Mouse (Mus musculus) G1E (cell line): Measurements from ENCODE around the gene Stxbp3. TPM values are rescaled to one million over a fixed set of nuclear protein-coding genes. Genes with fewer than 3 reads are reported as not detected.

Experiments
- ATAC-seq: 2 replicates; pipeline ENCODE4 v1.8.0; 2016; ENCODE audit warnings: mild to moderate bottlenecking; ENCODE audit not compliant: insufficient number of reproducible peaks, poor library complexity, low FRiP score, severe bottlenecking; ENCODE audit errors: extremely low read depth
- DNase-seq: peaks from one replicate; pipeline ENCODE4 v3.0.0; 2012; ENCODE audit warnings: low spot score
- H3K27me3 ChIP-seq: 2 replicates; pipeline ENCODE4 v1.6.1; 2012; ENCODE audit warnings: mild to moderate bottlenecking, low read length, inconsistent platforms; ENCODE audit not compliant: insufficient read depth
- H3K36me3 ChIP-seq: replicated peaks from 2 replicates; pipeline ENCODE3; 2012; ENCODE audit warnings: mild to moderate bottlenecking, inconsistent platforms
- H3K4me1 ChIP-seq: 2 replicates; pipeline ENCODE4 v1.6.1; 2012; ENCODE audit warnings: low read depth, low read length, inconsistent platforms, mixed read lengths; ENCODE audit not compliant: insufficient read depth
- H3K4me3 ChIP-seq: 2 replicates; pipeline ENCODE4 v1.5.1; 2012; ENCODE audit warnings: low read depth, mild to moderate bottlenecking, inconsistent platforms, low read length, moderate library complexity, mixed read lengths
- H3K9me3 ChIP-seq: replicated peaks from 2 replicates; pipeline ENCODE4 v1.6.1; 2012; ENCODE audit warnings: inconsistent platforms
- CTCF ChIP-seq: IDR thresholded peaks from 2 replicates; pipeline ENCODE4 v1.5.1; 2012; ENCODE audit warnings: low read depth, low read length, inconsistent platforms, mixed read lengths
- GATA1 ChIP-seq: IDR thresholded peaks from 2 replicates; pipeline ENCODE4 v1.6.1; 2012; ENCODE audit warnings: borderline replicate concordance, low read length, inconsistent platforms, mixed read lengths
- GATA2 ChIP-seq: IDR thresholded peaks from 2 replicates; pipeline ENCODE4 v1.6.1; 2012; ENCODE audit warnings: low read depth, low read length, inconsistent platforms, borderline replicate concordance
- POLR2AphosphoS5 ChIP-seq: IDR thresholded peaks from 2 replicates; pipeline ENCODE4 v1.6.1; 2012; ENCODE audit warnings: low read depth, low read length, inconsistent platforms; ENCODE audit not compliant: insufficient replicate concordance
- TAL1 ChIP-seq: conservative IDR thresholded peaks from 2 replicates; pipeline ENCODE4 v1.6.1; 2012; ENCODE audit warnings: low read depth, low read length, inconsistent platforms, mixed read lengths
- polyA plus RNA-seq: library from polyadenylated mRNA; stranded (reverse); fragments of >175 nt; gene quantifications from 2 replicates; pipeline ENCODE4 v1.2.3, GENCODE M21; 2012
- total RNA-seq, 2 experiments: library from RNA; stranded (forward) in 1 of 2; stranded (reverse) in 1 of 2; fragments of 200-1000 nt in 1 of 2; fragments of >200 nt in 1 of 2; fragmentation: Nextera tagmentation in 1 of 2; gene quantifications; 2 replicates each; pipeline ENCODE4 v1.2.3; 2014 to 2017

Stxbp3 gene
- total and polyA plus RNA-seq, 3 experiments, result 9.4 to 35.6 (median 27.9) TPM

- TF ChIP-seq TAL1, result no peak
- no peak for TF ChIP-seq GATA2
- no peak for TF ChIP-seq POLR2AphosphoS5
- no peak for TF ChIP-seq CTCF
- no peak for TF ChIP-seq GATA1
- no peak overlapping the region for H3K4me3 ChIP-seq
- DNase-seq (no peak), ATAC-seq (no peak)
- H3K9me3 ChIP-seq, result no peaks in the 10 kb centered on the region
- no peaks in the 10 kb centered on the region for H3K4me1 ChIP-seq
- peaks cover 51% of the 10 kb centered on the region for H3K36me3 ChIP-seq
- no peaks in the 10 kb centered on the region for H3K27me3 ChIP-seq
These were observed 24.7 kb downstream of the Stxbp3 start for GRCm38 (mm10) chr3:108815631-108816030.

GRCm38 (mm10) chr3:108810747-108811263, 29.5 kb downstream of the Stxbp3 start:
- Histone ChIP-seq H3K4me1 (no peaks in the 10 kb centered on the region), H3K36me3 (peaks cover 45% of the 10 kb centered on the region), H3K9me3 (no peaks in the 10 kb centered on the region), H3K4me3 (no peak overlapping the region), H3K27me3 (no peaks in the 10 kb centered on the region)
- ATAC-seq (no peak), DNase-seq (no peak)
- no peak for TF ChIP-seq GATA2
- TF ChIP-seq POLR2AphosphoS5, result no peak
- TF ChIP-seq TAL1, result no peak
- TF ChIP-seq GATA1, result no peak
- TF ChIP-seq CTCF, result no peak

GRCm38 (mm10) chr3:108805622-108806021, 34.7 kb downstream of the Stxbp3 start:
- no peaks in the 10 kb centered on the region for H3K9me3 ChIP-seq
- H3K4me3 ChIP-seq, result no peak overlapping the region
- peaks cover 63% of the 10 kb centered on the region for H3K36me3 ChIP-seq
- H3K27me3 ChIP-seq, result no peaks in the 10 kb centered on the region
- ATAC-seq, result no peak
- TF ChIP-seq GATA1, result no peak
- no peak for TF ChIP-seq POLR2AphosphoS5
- no peak for TF ChIP-seq GATA2
- TF ChIP-seq TAL1, result no peak
- no peak for TF ChIP-seq CTCF
- H3K4me1 ChIP-seq, result no peaks in the 10 kb centered on the region
- DNase-seq, result no peak

- Histone ChIP-seq H3K27me3 (no peaks in the 10 kb centered on the region), H3K36me3 (peaks cover 75% of the 10 kb centered on the region), H3K4me1 (no peaks in the 10 kb centered on the region), H3K9me3 (no peaks in the 10 kb centered on the region), H3K4me3 (no peak overlapping the region)
- DNase-seq, result no peak
- TF ChIP-seq POLR2AphosphoS5, result no peak
- TF ChIP-seq GATA2, result no peak
- no peak for TF ChIP-seq TAL1
- TF ChIP-seq GATA1, result no peak
- TF ChIP-seq CTCF, result no peak
- no peak for ATAC-seq
These were observed 42.0 kb downstream of the Stxbp3 start for GRCm38 (mm10) chr3:108798375-108798774.

- TF ChIP-seq GATA2 (no peak), POLR2AphosphoS5 (no peak)
- Histone ChIP-seq H3K4me3 (no peak overlapping the region), H3K27me3 (no peaks in the 10 kb centered on the region), H3K9me3 (no peaks in the 10 kb centered on the region), H3K4me1 (no peaks in the 10 kb centered on the region), H3K36me3 (peaks cover 70% of the 10 kb centered on the region)
- DNase-seq (no peak), ATAC-seq (no peak)
These were observed 42.6 kb downstream of the Stxbp3 start for GRCm38 (mm10) chr3:108797723-108798122.

GRCm38 (mm10) chr3:108796386-108796785, 43.9 kb downstream of the Stxbp3 start:
- peaks cover 67% of the 10 kb centered on the region for H3K36me3 ChIP-seq
- no peaks in the 10 kb centered on the region for H3K4me1 ChIP-seq
- no peak for DNase-seq
- no peak overlapping the region for H3K4me3 ChIP-seq
- TF ChIP-seq CTCF (no peak), TAL1 (no peak), GATA2 (no peak), POLR2AphosphoS5 (no peak), GATA1 (no peak)
- H3K27me3 ChIP-seq, result no peaks in the 10 kb centered on the region
- ATAC-seq, result no peak
- no peaks in the 10 kb centered on the region for H3K9me3 ChIP-seq
